Mouse (Mus musculus) kidney, postnatal 0 days (tissue): ENCODE results near the gene Stat3. TPM values are rescaled to one million over a fixed set of nuclear protein-coding genes. Genes with fewer than 3 reads are reported as not detected.
A peak's percentile ranks its signal among the peaks of the same experiment; 100 is the strongest.

Source experiments
- ATAC-seq: fragments of 200-750 bp; cut with Nextera tagmentation; replicated peaks from 2 replicates; pipeline ENCODE4 v1.8.0; 2017; ENCODE audit warnings: low read depth, moderate number of reproducible peaks, moderate TSS enrichment, moderate library complexity; ENCODE audit not compliant: low FRiP score
- DNase-seq: peaks from one replicate; pipeline ENCODE4 v3.0.0-alpha.2; 2016; ENCODE audit warnings: low spot score
- H3K27ac ChIP-seq: fragments of 300-500 bp; sonication (generic); 2 replicates; pipeline ENCODE4 v1.5.1; 2014; ENCODE audit warnings: mild to moderate bottlenecking
- H3K27me3 ChIP-seq: fragments of 300-500 bp; sonication (generic); 2 replicates; pipeline ENCODE4 v1.6.1; 2014; ENCODE audit warnings: low read length, mixed read lengths; ENCODE audit not compliant: insufficient read depth
- H3K36me3 ChIP-seq: fragments of 300-500 bp; sonication (generic); 2 replicates; pipeline ENCODE4 v1.6.1; 2014; ENCODE audit warnings: low read length, mixed read lengths; ENCODE audit not compliant: insufficient read depth
- H3K4me1 ChIP-seq: fragments of 300-500 bp; sonication (generic); replicated peaks from 2 replicates; pipeline ENCODE4 v1.6.1; 2014; ENCODE audit warnings: antibody characterized with exemption, low read length, mixed read lengths; ENCODE audit not compliant: insufficient read depth
- H3K4me2 ChIP-seq: fragments of 300-500 bp; sonication (generic); 2 replicates; pipeline ENCODE4 v1.6.1; 2014; ENCODE audit warnings: mild to moderate bottlenecking, low read length, moderate library complexity, mixed read lengths
- H3K4me3 ChIP-seq: fragments of 300-500 bp; sonication (generic); replicated peaks from 2 replicates; pipeline ENCODE4 v1.5.1; 2014; ENCODE audit warnings: low read depth, low read length
- H3K9ac ChIP-seq: fragments of 300-500 bp; sonication (generic); 2 replicates; pipeline ENCODE4 v1.6.1; 2014; ENCODE audit warnings: low read depth, low read length
- H3K9me3 ChIP-seq: fragments of 300-500 bp; sonication (generic); replicated peaks from 2 replicates; pipeline ENCODE4 v1.6.1; 2016; ENCODE audit warnings: low read length, inconsistent platforms, mixed read lengths
- CTCF ChIP-seq: IDR thresholded peaks from 2 replicates; pipeline ENCODE4 v1.5.1; 2016; ENCODE audit warnings: antibody characterized with exemption, low read depth, mild to moderate bottlenecking, moderate library complexity
- WGBS: fragments of 180-500 bp; shearing (Covaris S2); extraction: QIAGEN DNeasy Blood & Tissue Kit; methylation state at CpG from one replicate; pipeline ENCODE4 v1.1.7; 2014; 5-methylcytosine and 5-hydroxymethylcytosine counted together
- polyA plus RNA-seq: library from polyadenylated mRNA; unstranded; fragments of >200 nt; fragmentation: Nextera tagmentation; extraction: Ambion mirVana; gene quantifications from 2 replicates; pipeline ENCODE4 v1.2.1, GENCODE M21; 2015

Stat3 gene
- polyA plus RNA-seq, 1 experiment from 2014 or later = 48.0 TPM

DNA sequence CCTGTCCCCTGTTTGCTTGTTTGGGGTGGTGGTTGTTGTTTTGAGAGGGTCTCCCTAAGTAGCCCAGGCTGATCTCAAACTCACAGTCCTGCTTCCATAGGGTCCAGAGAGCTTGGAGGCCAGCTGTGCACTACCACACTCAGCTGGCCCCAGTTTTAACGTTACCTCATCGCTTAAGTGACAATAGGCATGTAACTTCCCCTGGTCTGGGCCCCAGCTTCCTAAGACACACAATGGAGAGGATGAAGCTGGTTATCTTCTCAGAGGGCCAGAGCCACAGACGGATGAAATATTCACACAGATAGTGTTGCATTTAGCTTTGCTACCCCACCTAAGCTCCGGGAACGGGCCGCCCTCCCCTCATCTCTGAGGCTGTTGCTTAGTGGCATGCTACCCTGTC is 26.4 kb upstream of the Stat3 start:
- no peak for TF ChIP-seq CTCF
- 71% methylated on average over 6 of the region's 6 CpGs for WGBS
- Histone ChIP-seq H3K9ac (no peak overlapping the region), H3K4me2 (no peak overlapping the region), H3K36me3 (no peaks in the 10 kb centered on the region), H3K4me1 (peaks cover 11% of the 10 kb centered on the region; the same call in 1 of the 2 replicates), H3K27me3 (no peaks in the 10 kb centered on the region), H3K9me3 (no peaks in the 10 kb centered on the region), H3K27ac (no peak overlapping the region), H3K4me3 (no peak overlapping the region)
- DNase-seq (no peak), ATAC-seq (no peak)

DNA sequence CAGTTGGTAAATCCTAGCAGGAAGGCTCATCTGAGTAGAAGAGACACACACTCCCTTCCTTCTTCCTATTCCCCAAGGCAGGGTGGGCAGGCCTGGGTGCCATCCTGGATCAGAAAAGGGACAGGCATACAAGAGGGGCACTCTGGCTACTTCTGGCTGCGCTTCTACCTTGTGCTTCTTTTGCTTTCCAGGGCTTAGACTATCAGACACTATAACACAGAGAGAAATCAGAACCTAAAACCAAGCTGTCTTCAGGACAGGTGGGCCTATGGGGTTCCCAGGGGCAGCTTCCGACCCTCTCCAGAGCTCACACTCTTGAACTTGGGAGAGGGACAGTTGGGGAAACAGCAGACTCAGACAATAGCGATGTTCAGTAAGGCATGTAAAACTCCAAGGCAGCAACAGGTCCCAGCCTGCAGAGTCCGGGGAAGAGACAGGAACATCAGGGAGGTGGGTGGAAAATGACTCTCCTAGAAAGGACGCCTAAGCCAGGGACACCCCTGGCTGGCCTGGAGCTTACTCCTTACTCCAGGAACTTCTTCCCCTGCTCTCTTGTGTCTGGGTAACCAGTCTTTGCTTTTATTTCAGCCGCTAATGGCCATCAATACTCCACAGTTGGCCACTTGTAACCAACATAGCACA is 25.7 kb upstream of the Stat3 start:
- ATAC-seq = no peak
- Histone ChIP-seq H3K9me3 (no peaks in the 10 kb centered on the region), H3K36me3 (no peaks in the 10 kb centered on the region), H3K27me3 (no peaks in the 10 kb centered on the region), H3K9ac (no peak overlapping the region), H3K4me1 (peaks cover 15% of the 10 kb centered on the region; the same call in 1 of the 2 replicates), H3K27ac (no peak overlapping the region), H3K4me3 (no peak overlapping the region), H3K4me2 (no peak overlapping the region)
- no peak for DNase-seq
- WGBS = 86% methylated on average over 6 of the region's 6 CpGs
- no peak for TF ChIP-seq CTCF

- no peaks in the 10 kb centered on the region for H3K27me3 ChIP-seq
- WGBS = 84% methylated on average over 7 of the region's 7 CpGs
- DNase-seq = no peak
- no peak overlapping the region for H3K4me3 ChIP-seq
- H3K9ac ChIP-seq = no peak overlapping the region
- peaks cover 21% of the 10 kb centered on the region; the same call in 1 of the 2 replicates for H3K4me1 ChIP-seq
- no peak overlapping the region for H3K27ac ChIP-seq
- no peak for ATAC-seq
- no peaks in the 10 kb centered on the region for H3K9me3 ChIP-seq
- H3K4me2 ChIP-seq = no peak overlapping the region
- no peaks in the 10 kb centered on the region for H3K36me3 ChIP-seq
- TF ChIP-seq CTCF = no peak
Measured at GRCm38 (mm10) chr11:100964180-100964579, 24.8 kb upstream of the Stat3 start.

DNA sequence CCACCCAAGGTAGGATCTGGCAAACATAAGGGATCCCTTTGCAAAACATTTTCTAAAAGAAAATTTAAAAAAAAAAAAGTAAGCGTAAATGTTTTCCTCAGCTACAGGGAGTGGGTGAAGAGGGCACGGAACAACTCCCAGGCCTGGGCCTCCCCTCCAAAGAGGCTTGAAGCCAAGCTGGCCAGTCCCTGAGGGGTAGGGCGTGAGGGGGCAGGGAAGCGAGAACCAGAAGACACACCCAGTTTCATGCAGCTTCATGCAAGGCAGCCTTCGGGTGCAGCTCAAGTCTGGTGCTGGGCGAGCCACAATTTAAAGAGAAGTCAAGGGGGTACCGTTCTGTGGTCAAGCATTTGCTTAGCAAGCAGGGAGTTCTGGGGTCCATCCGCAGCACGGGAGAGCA is 24.3 kb upstream of the Stat3 start:
- H3K4me2 ChIP-seq = no peak overlapping the region
- peaks cover 26% of the 10 kb centered on the region; the same call in 1 of the 2 replicates for H3K4me1 ChIP-seq
- peaks cover 1% of the 10 kb centered on the region; the same call in 1 of the 2 replicates for H3K27me3 ChIP-seq
- no peak overlapping the region for H3K9ac ChIP-seq
- DNase-seq = no peak
- H3K27ac ChIP-seq = no peak overlapping the region
- peaks cover 3% of the 10 kb centered on the region; the same call in 1 of the 2 replicates for H3K36me3 ChIP-seq
- H3K9me3 ChIP-seq = no peaks in the 10 kb centered on the region
- ATAC-seq = no peak
- no peak for TF ChIP-seq CTCF
- H3K4me3 ChIP-seq = no peak overlapping the region
- 73% methylated on average over 9 of the region's 9 CpGs for WGBS

- Histone ChIP-seq H3K9me3 (no peaks in the 10 kb centered on the region), H3K4me2 (no peak overlapping the region), H3K9ac (no peak overlapping the region), H3K36me3 (peaks cover 6% of the 10 kb centered on the region; the same call in 1 of the 2 replicates), H3K27me3 (peaks cover 10% of the 10 kb centered on the region), H3K4me3 (no peak overlapping the region), H3K4me1 (peaks cover 29% of the 10 kb centered on the region; the same call in 1 of the 2 replicates), H3K27ac (peak overlapping the region; percentile 47)
- TF ChIP-seq CTCF = no peak
- DNase-seq (peak; percentile 29), ATAC-seq (no peak)
- WGBS = 50% methylated on average over 9 of the region's 9 CpGs
Measured at GRCm38 (mm10) chr11:100962371-100962911, 23.1 kb upstream of the Stat3 start.

DNA sequence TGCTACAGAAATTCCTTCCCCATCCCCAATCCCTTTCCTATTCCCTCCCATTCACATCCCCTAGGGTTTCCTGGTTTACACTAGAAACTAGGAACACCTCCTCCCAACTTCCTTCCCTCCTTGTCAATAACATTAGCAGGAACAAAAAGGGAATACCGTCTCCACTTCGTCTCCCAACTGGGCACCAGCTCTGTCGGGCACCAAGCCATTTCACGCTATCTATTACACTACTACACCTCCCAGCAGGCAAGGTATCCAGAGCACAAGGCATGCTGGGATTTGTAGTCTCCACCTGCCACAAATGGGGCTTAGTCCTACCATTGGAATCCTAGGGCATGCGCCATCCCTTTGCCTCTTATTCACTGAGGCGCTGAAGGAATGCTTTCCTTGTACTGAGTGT is 21.2 kb upstream of the Stat3 start:
- Histone ChIP-seq H3K36me3 (peaks cover 6% of the 10 kb centered on the region; the same call in 1 of the 2 replicates), H3K27me3 (peaks cover 10% of the 10 kb centered on the region), H3K4me2 (no peak overlapping the region), H3K9ac (no peak overlapping the region), H3K4me1 (peaks cover 26% of the 10 kb centered on the region; the same call in 1 of the 2 replicates), H3K27ac (no peak overlapping the region), H3K9me3 (no peaks in the 10 kb centered on the region), H3K4me3 (no peak overlapping the region)
- DNase-seq (peak; percentile 65), ATAC-seq (no peak; the same call in 1 of the 2 replicates)
- WGBS = 15% methylated on average over 6 of the region's 6 CpGs
- no peak for TF ChIP-seq CTCF
